ENCODE assay signal across 16 mouse cellular contexts in genomic region chr2:157328570-157328969, GRCm38 (mm10). TPM values are rescaled to one million over a fixed set of nuclear protein-coding genes. Genes with fewer than 3 reads are reported as not detected.
DNase-seq lines count a peak whose midpoint lies in the region; ATAC-seq lines count a peak whose summit lies in the region.
"Had no signal": no experiment of that assay in that cellular context is flagged by ENCODE, and none has a peak within 500 bp of the region (broad histone marks: within the 10 kb centered on the region; RNA-seq: fewer than 3 reads in every experiment).

No protein-coding gene starts in this region.

- H3K9me3 ChIP-seq in embryonic facial prominence, embryonic 15.5 days (replicated peaks) = no peaks in the 10 kb centered on the region
- no peaks in the 10 kb centered on the region for H3K9me3 ChIP-seq in midbrain, embryonic 10.5 days (replicated peaks)
- H3K9me3 ChIP-seq: embryonic facial prominence, embryonic 12.5 days; liver, embryonic 12.5 days had no signal

- H3K27me3 ChIP-seq in embryonic facial prominence, embryonic 15.5 days = no peaks in the 10 kb centered on the region
- H3K27me3 ChIP-seq in midbrain, embryonic 10.5 days (ENCODE audit: low read depth, poor library complexity, severe bottlenecking) = no peaks in the 10 kb centered on the region
- H3K27me3 ChIP-seq: CH12.LX; embryonic facial prominence, embryonic 12.5 days; liver, embryonic 12.5 days had no signal

- H3K27ac ChIP-seq in embryonic facial prominence, embryonic 15.5 days (replicated peaks) = no peak overlapping the region
- H3K27ac ChIP-seq in midbrain, embryonic 10.5 days (replicated peaks) = peak overlapping the region; percentile 83
- H3K27ac ChIP-seq: liver, embryonic 12.5 days had no signal

- peaks cover 45% of the 10 kb centered on the region for H3K36me3 ChIP-seq in embryonic facial prominence, embryonic 15.5 days
- H3K36me3 ChIP-seq in midbrain, embryonic 10.5 days = peaks cover 47% of the 10 kb centered on the region

- no peak overlapping the region for H3K9ac ChIP-seq in embryonic facial prominence, embryonic 15.5 days
- H3K9ac ChIP-seq: embryonic facial prominence, embryonic 12.5 days; liver, embryonic 12.5 days had no signal

- 39% methylated on average over 11 of the region's 11 CpGs for WGBS in embryonic facial prominence, embryonic 15.5 days
- WGBS in midbrain, embryonic 10.5 days = 10% methylated on average over 11 of the region's 11 CpGs

- H3K4me1 ChIP-seq in embryonic facial prominence, embryonic 15.5 days = no peaks in the 10 kb centered on the region
- H3K4me1 ChIP-seq in midbrain, embryonic 10.5 days = peaks cover 49% of the 10 kb centered on the region

- ATAC-seq in embryonic facial prominence, embryonic 15.5 days (ENCODE audit: insufficient number of reproducible peaks, low FRiP score, low TSS enrichment, low read depth) = 0 out of 2 replicates have a peak, but pooled peaks have one; percentile 49
- ATAC-seq: intestine, embryonic 16.5 days; liver, embryonic 12.5 days had no signal

- no peak overlapping the region for H3K4me2 ChIP-seq in embryonic facial prominence, embryonic 15.5 days (replicated peaks)
- H3K4me2 ChIP-seq: embryonic facial prominence, embryonic 12.5 days; liver, embryonic 12.5 days had no signal

- no peak overlapping the region for H3K4me3 ChIP-seq in embryonic facial prominence, embryonic 15.5 days (replicated peaks)
- peak overlapping the region; percentile 25; the same call in 1 of the 2 replicates for H3K4me3 ChIP-seq in midbrain, embryonic 10.5 days
- H3K4me3 ChIP-seq: embryonic facial prominence, embryonic 12.5 days; liver, embryonic 12.5 days had no signal

- peak; percentile 32 for DNase-seq in ovary, postnatal 36 days (ENCODE audit: low spot score)
- DNase-seq in ovary, postnatal 14 days (ENCODE audit: low spot score) = no peak
- DNase-seq in midbrain, embryonic 10.5 days (ENCODE audit: low spot score) = peak; percentile 75
- DNase-seq in testis, postnatal 14 days (ENCODE audit: low spot score) = peak; percentile 63
- no peak for DNase-seq in liver
- no peak for DNase-seq in gastrocnemius, postnatal 4 days (ENCODE audit: low spot score in 2 of 2)
- DNase-seq in lung, postnatal 25 days (ENCODE audit: low spot score) = no peak
- DNase-seq: gastrocnemius, postnatal 25 days; right cerebral cortex, postnatal 25 days; thymus, adult 2 months had no signal

RNA-seq across cellular contexts. Expression of gene Ghrh, which starts 18.7 kb away (rescaled TPM):
- not detected in 2 replicates for polyA plus RNA-seq in embryonic facial prominence, embryonic 15.5 days (2015; fragmentation: Nextera tagmentation; extraction: Ambion mirVana)
- 0.42 and 1.1 TPM in 2 replicates for polyA plus RNA-seq in midbrain, embryonic 10.5 days (2016; fragmentation: Nextera tagmentation; extraction: Ambion mirVana)
- total RNA-seq in gastrocnemius, postnatal 4 days (2021) = not detected
- total RNA-seq: CH12.LX; gastrocnemius, postnatal 25 days; megakaryocyte, adult 5-6 weeks had no signal
- polyA plus RNA-seq: liver, embryonic 12.5 days had no signal

RNA-seq across cellular contexts. Expression of gene Manbal, which starts 38.8 kb away (rescaled TPM):
- 89.8 and 92.3 TPM in 2 replicates for polyA plus RNA-seq in embryonic facial prominence, embryonic 15.5 days (2015; fragmentation: Nextera tagmentation; extraction: Ambion mirVana)
- 68.8 and 75.6 TPM in 2 replicates for polyA plus RNA-seq in midbrain, embryonic 10.5 days (2016; fragmentation: Nextera tagmentation; extraction: Ambion mirVana)
- 10 to 100 TPM; 32.4 to 32.9 TPM for total RNA-seq in gastrocnemius, postnatal 4 days (2021)

RNA-seq across cellular contexts. Expression of gene Mroh8, which starts 49.2 kb away (rescaled TPM):
- 0.69 and 0.77 TPM in 2 replicates for polyA plus RNA-seq in embryonic facial prominence, embryonic 15.5 days (2015; fragmentation: Nextera tagmentation; extraction: Ambion mirVana)
- polyA plus RNA-seq in midbrain, embryonic 10.5 days (2016; fragmentation: Nextera tagmentation; extraction: Ambion mirVana) = 0.73 and 0.86 TPM in 2 replicates
- total RNA-seq in gastrocnemius, postnatal 4 days (2021) = under 1 TPM; 0.16 to 0.29 TPM

RNA-seq across cellular contexts. Expression of gene Rpn2, which starts 49.8 kb away (rescaled TPM):
- polyA plus RNA-seq in embryonic facial prominence, embryonic 15.5 days (2015; fragmentation: Nextera tagmentation; extraction: Ambion mirVana) = 303 and 311 TPM in 2 replicates
- polyA plus RNA-seq in midbrain, embryonic 10.5 days (2016; fragmentation: Nextera tagmentation; extraction: Ambion mirVana) = 279 and 285 TPM in 2 replicates
- 100 to 1,000 TPM; 142 to 155 TPM for total RNA-seq in gastrocnemius, postnatal 4 days (2021)

Comparison
In these comparisons a context has a peak if more than half of its experiments do, and no peak if none do; other contexts are left out.
1. DNase-seq: peak in ovary, postnatal 36 days (single experiment), midbrain, embryonic 10.5 days (single experiment) and testis, postnatal 14 days (single experiment); none in ovary, postnatal 14 days (single experiment), liver (single experiment), gastrocnemius, postnatal 4 days (0 of 2) and lung, postnatal 25 days (single experiment).